Mouse (Mus musculus) E14TG2a.4 (cell line): Measurements from ENCODE around the gene Glt28d2.

Experiments
- CTCF ChIP-seq: conservative IDR thresholded peaks from 2 replicates; pipeline ENCODE4 v1.5.1; 2014; ENCODE audit warnings: low read length
- NANOG ChIP-seq: IDR thresholded peaks from 2 replicates; pipeline ENCODE4 v1.6.1; 2014; ENCODE audit warnings: borderline replicate concordance, low read length, mixed read lengths
- POU5F1 ChIP-seq: IDR thresholded peaks from 2 replicates; pipeline ENCODE4 v1.6.1; 2014; ENCODE audit warnings: low read length, borderline replicate concordance

- TF ChIP-seq CTCF: no peak
- 0 out of 2 replicates have a peak, but pooled peaks have one; percentile 3 for TF ChIP-seq NANOG
- no peak for TF ChIP-seq POU5F1
Observed at GRCm38 (mm10) chr3:85832490-85833155, 54.7 kb downstream of the Glt28d2 start.
